ENCODE assay signal across 30 mouse cellular contexts in the genomic region with DNA sequence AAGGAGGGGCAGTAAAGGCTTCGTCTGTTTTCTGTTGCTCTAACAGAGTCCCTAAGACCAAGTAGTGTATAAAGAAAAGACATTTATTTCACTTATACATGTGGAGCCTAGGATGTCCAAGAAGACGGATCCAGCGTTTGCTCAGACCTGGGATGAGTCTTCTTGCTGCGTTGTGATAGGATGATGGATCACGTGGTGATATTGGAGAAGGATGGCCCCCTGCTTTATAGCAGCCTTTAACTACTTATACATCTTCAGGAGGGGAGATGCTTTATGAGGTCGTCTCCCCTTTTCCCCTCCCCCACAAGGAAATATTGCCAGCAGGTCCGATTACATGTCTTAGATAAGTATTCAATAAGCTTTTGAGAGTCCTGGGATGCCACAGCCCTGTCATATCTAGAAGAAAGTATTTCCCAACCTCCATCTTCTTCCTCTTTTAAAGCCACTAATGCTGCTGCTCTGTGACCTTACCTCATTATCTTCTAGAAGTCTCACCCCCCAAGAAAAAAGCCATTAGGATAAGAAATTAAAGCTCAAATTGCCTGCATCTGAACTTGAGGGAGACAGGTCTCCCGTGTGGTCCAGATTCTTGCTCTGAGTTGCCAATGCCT. TPM values are rescaled to one million over a fixed set of nuclear protein-coding genes. Genes with fewer than 3 reads are reported as not detected.
DNase-seq lines count a peak whose midpoint lies in the region; ATAC-seq and TF ChIP-seq lines count a peak whose summit lies in the region.
"Had no signal": no experiment of that assay in that cellular context is flagged by ENCODE, and none has a peak within 500 bp of the region (broad histone marks: within the 10 kb centered on the region; RNA-seq: fewer than 3 reads in every experiment).

No protein-coding gene starts in this region.

- DNase-seq in 416B (ENCODE audit: low read depth) (peak; percentile 25), MEL (ENCODE audit: low read depth, low spot score) (peak; percentile 65)
- no peak for DNase-seq in thymus, postnatal 4 days
- DNase-seq in right cerebral cortex, postnatal 36 days (ENCODE audit: low spot score in 2 of 2) = no peak
- no peak for DNase-seq in layer of hippocampus, adult 18-20 months (ENCODE audit: low spot score in 2 of 2)
- DNase-seq: adrenal gland, postnatal 10 days; adrenal gland, postnatal 36 days; cerebellum, adult 18-20 months; cerebellum, adult 9-11 months; cerebellum, postnatal 25 days; embryo, embryonic 11 days; gastrocnemius, postnatal 10 days; gastrocnemius, postnatal 36 days; heart, adult 2 months; heart, postnatal 14 days; heart, postnatal 4 days had no signal

- TF ChIP-seq POLR2A in MEL (IDR thresholded peaks at IDR 0.05; ENCODE audit: control insufficient read depth in 1 of 2, insufficient read depth in 1 of 2, low read depth in 1 of 2, low read length in 2 of 2, poor library complexity in 1 of 2) = no peak

- peak; percentile 77 to 78; a peak in 3 of 4 replicates for TF ChIP-seq EP300 in MEL (IDR thresholded peaks at IDR 0.05; ENCODE audit: low read depth in 1 of 2, low read length in 2 of 2)

- peaks cover 13 to 39% of the 10 kb centered on the region in 2 experiments for H3K4me1 ChIP-seq in MEL (ENCODE audit: control insufficient read depth in 1 of 2, insufficient read depth in 2 of 2, low read length in 2 of 2)
- H3K4me1 ChIP-seq: forebrain, embryonic 15.5 days; heart, embryonic 10.5 days had no signal

- peak overlapping the region; percentile 5 to 10; a peak in 2 of 4 replicates for H3K4me3 ChIP-seq in MEL (ENCODE audit: control insufficient read depth in 1 of 2, insufficient read depth in 1 of 2, low read depth in 2 of 2, low read length in 2 of 2)
- H3K4me3 ChIP-seq: embryonic facial prominence, embryonic 10.5 days; embryonic facial prominence, embryonic 13.5 days; erythroblast, embryonic 14.5 days; forebrain, embryonic 12.5 days; forebrain, embryonic 15.5 days; heart, adult 2 months; heart, embryonic 10.5 days; heart, embryonic 13.5 days had no signal

- H3K27ac ChIP-seq in MEL (ENCODE audit: control insufficient read depth, low read depth, low read length) = no peak overlapping the region
- H3K27ac ChIP-seq: embryonic facial prominence, embryonic 10.5 days; embryonic facial prominence, embryonic 13.5 days; forebrain, embryonic 12.5 days; forebrain, embryonic 15.5 days; heart, adult 2 months; heart, embryonic 10.5 days; heart, embryonic 13.5 days; hindbrain, embryonic 14.5 days; hindbrain, postnatal 0 days had no signal

- H3K36me3 ChIP-seq in MEL (ENCODE audit: control insufficient read depth in 1 of 2, insufficient read depth in 2 of 2, low read length in 2 of 2) = peaks cover 0 to 33% of the 10 kb centered on the region in 2 experiments; a peak in 2 of 4 replicates
- H3K36me3 ChIP-seq: embryonic facial prominence, embryonic 10.5 days; embryonic facial prominence, embryonic 13.5 days; forebrain, embryonic 12.5 days; forebrain, embryonic 15.5 days; heart, embryonic 10.5 days; heart, embryonic 13.5 days had no signal

- no peak for TF ChIP-seq RAD21 in MEL (IDR thresholded peaks at IDR 0.05; ENCODE audit: low read depth, low read length)

- H3K27me3 ChIP-seq in MEL (ENCODE audit: control insufficient read depth in 1 of 2, insufficient read depth in 2 of 2, low read length in 2 of 2) = no peaks in the 10 kb centered on the region
- H3K27me3 ChIP-seq: embryonic facial prominence, embryonic 13.5 days; forebrain, embryonic 12.5 days; forebrain, embryonic 15.5 days; heart, embryonic 13.5 days had no signal

- H3K9ac ChIP-seq in MEL (ENCODE audit: control insufficient read depth, low read depth, low read length, poor library complexity, severe bottlenecking) = no peak overlapping the region
- H3K9ac ChIP-seq: embryonic facial prominence, embryonic 13.5 days; forebrain, embryonic 12.5 days; forebrain, embryonic 15.5 days; heart, embryonic 13.5 days; hindbrain, embryonic 14.5 days had no signal

- no peaks in the 10 kb centered on the region for H3K79me2 ChIP-seq in MEL (ENCODE audit: control insufficient read depth, insufficient read depth, low read length, poor library complexity)

- peak; percentile 87 for ATAC-seq in megakaryocyte, adult 5-6 weeks (ENCODE audit: poor library complexity, severe bottlenecking)
- ATAC-seq: CD4-positive, CD25-positive, alpha-beta regulatory T cell, adult 4 months; forebrain, embryonic 15.5 days; hindbrain, postnatal 0 days; inflammation-experienced regulatory T-cells, adult 6 months; intestine, embryonic 16.5 days; Patski had no signal

- TF ChIP-seq CTCF in MEL (IDR thresholded peaks at IDR 0.05 in 2 of 3, conservative IDR thresholded peaks at IDR 0.05 in 1 of 3; ENCODE audit: control insufficient read depth in 1 of 3, insufficient read depth in 1 of 3, low read depth in 2 of 3, low read length in 3 of 3, poor library complexity in 1 of 3, severe bottlenecking in 1 of 3) = no peak

- no peaks in the 10 kb centered on the region for H3K9me3 ChIP-seq in MEL (replicated peaks; ENCODE audit: insufficient read depth, low read length)
- H3K9me3 ChIP-seq: embryonic facial prominence, embryonic 10.5 days; embryonic facial prominence, embryonic 13.5 days; forebrain, embryonic 12.5 days; forebrain, embryonic 15.5 days; heart, embryonic 10.5 days; heart, embryonic 13.5 days had no signal

TF ChIP-seq in MEL, 35 proteins besides CTCF, POLR2A, EP300 and RAD21 (continues in another document):
- peak; percentile 85 for TF ChIP-seq USF1 (IDR thresholded peaks at IDR 0.05; ENCODE audit: low read depth, low read length)
- peak; percentile 34 for TF ChIP-seq SIN3A (IDR thresholded peaks at IDR 0.05; ENCODE audit: low read length)
- no peak for TF ChIP-seq HCFC1 (IDR thresholded peaks at IDR 0.05; ENCODE audit: low read depth, low read length)
- TF ChIP-seq POLR2AphosphoS2 (IDR thresholded peaks at IDR 0.05; ENCODE audit: low read length) = no peak
- TF ChIP-seq POLR2AphosphoS5 (IDR thresholded peaks at IDR 0.05; ENCODE audit: borderline replicate concordance, low read depth, low read length) = no peak
- TF ChIP-seq MYB (IDR thresholded peaks at IDR 0.05; ENCODE audit: low read depth, low read length) = no peak
- TF ChIP-seq KAT2A (conservative IDR thresholded peaks at IDR 0.05; ENCODE audit: low read depth, low read length) = no peak
- TF ChIP-seq NRF1 (IDR thresholded peaks at IDR 0.05; ENCODE audit: insufficient read depth, low read depth, low read length, poor library complexity, severe bottlenecking) = no peak
- peak in 1 of 2 experiments; percentile 27; a peak in 1 of 4 replicates for TF ChIP-seq USF2 (IDR thresholded peaks at IDR 0.05; ENCODE audit: borderline replicate concordance in 1 of 2, insufficient read depth in 1 of 2, low read depth in 1 of 2, low read length in 2 of 2)
- TF ChIP-seq MEF2A (IDR thresholded peaks at IDR 0.05; ENCODE audit: extremely low read depth, insufficient replicate concordance, low read depth, low read length, poor library complexity, severe bottlenecking) = no peak
- TF ChIP-seq RCOR1 (IDR thresholded peaks at IDR 0.05; ENCODE audit: low read depth, low read length) = peak; percentile 83
- TF ChIP-seq MAX (IDR thresholded peaks at IDR 0.05; ENCODE audit: low read length) = 0 out of 2 replicates have a peak, but pooled peaks have one; percentile 54
- TF ChIP-seq MAZ (IDR thresholded peaks at IDR 0.05; ENCODE audit: low read depth, low read length) = peak; percentile 64; the same call in 1 of the 2 replicates
- no peak for TF ChIP-seq UBTF (IDR thresholded peaks at IDR 0.05; ENCODE audit: borderline replicate concordance, insufficient read depth, low read depth, low read length)
- TF ChIP-seq ZNF384 (IDR thresholded peaks at IDR 0.05; ENCODE audit: low read depth, low read length) = no peak
- TF ChIP-seq CHD2 (IDR thresholded peaks at IDR 0.05; ENCODE audit: low read length) = no peak
- TF ChIP-seq JUND (IDR thresholded peaks at IDR 0.05; ENCODE audit: low read depth, low read length) = no peak
- TF ChIP-seq ZMIZ1 (IDR thresholded peaks at IDR 0.05; ENCODE audit: low read depth, low read length) = no peak
- no peak for TF ChIP-seq CHD1 (IDR thresholded peaks at IDR 0.05; ENCODE audit: low read depth, low read length)
- TF ChIP-seq MYC (IDR thresholded peaks at IDR 0.05; ENCODE audit: low read depth, low read length) = no peak
- no peak for TF ChIP-seq NELFE (IDR thresholded peaks at IDR 0.05; ENCODE audit: low read depth, low read length)
- no peak for TF ChIP-seq MAFK (IDR thresholded peaks at IDR 0.05; ENCODE audit: borderline replicate concordance, low read depth, low read length)
- TF ChIP-seq ELF1 (IDR thresholded peaks at IDR 0.05; ENCODE audit: low read depth, low read length) = no peak
- TF ChIP-seq SMC3 (IDR thresholded peaks at IDR 0.05; ENCODE audit: low read depth, low read length) = no peak
- TF ChIP-seq MXI1 (IDR thresholded peaks at IDR 0.05; ENCODE audit: low read depth, low read length) = 0 out of 2 replicates have a peak, but pooled peaks have one; percentile 19
- TF ChIP-seq ZC3H11A (IDR thresholded peaks at IDR 0.05; ENCODE audit: low read depth, low read length) = no peak
- TF ChIP-seq GABPA (IDR thresholded peaks at IDR 0.05; ENCODE audit: low read depth, low read length) = no peak
- peak; percentile 69 for TF ChIP-seq GATA1 (IDR thresholded peaks at IDR 0.05; ENCODE audit: low read depth, low read length)
- TF ChIP-seq TAL1 (IDR thresholded peaks at IDR 0.05; ENCODE audit: low read length) = no peak
- peak; percentile 63 for TF ChIP-seq TCF12 (IDR thresholded peaks at IDR 0.05; ENCODE audit: low read depth, low read length)
- no peak for TF ChIP-seq TBP (IDR thresholded peaks at IDR 0.05; ENCODE audit: low read depth, low read length)
- TF ChIP-seq BHLHE40 (IDR thresholded peaks at IDR 0.05; ENCODE audit: borderline replicate concordance, low read depth, low read length) = no peak
- no peak for TF ChIP-seq ZKSCAN1 (IDR thresholded peaks at IDR 0.05; ENCODE audit: low read depth, low read length)

RNA-seq across cellular contexts. Expression of a gene that starts 18.2 kb away (rescaled TPM):
- 183 and 220 TPM in 2 replicates for total RNA-seq in MEL (2012; rRNA removed)
- 100 to 1,000 TPM; 296 to 591 TPM for polyA plus RNA-seq in MEL (2012; ENCODE audit: insufficient read depth in 1 of 2, insufficient read length in 2 of 2, low read depth in 1 of 2, low replicate concordance in 2 of 2, missing spikeins in 1 of 2)
- 369 and 375 TPM in 2 replicates for total RNA-seq in megakaryocyte, adult 5-6 weeks (2015)
- total RNA-seq in megakaryocyte, adult 5-6 weeks (2017) = 346 and 431 TPM in 2 replicates
- total RNA-seq in layer of hippocampus, adult 18-20 months (2021) = 100 to 1,000 TPM; 154 to 161 TPM

RNA-seq across cellular contexts. Expression of a gene that starts 51.3 kb away (rescaled TPM):
- 0.27 and 0.39 TPM in 2 replicates for total RNA-seq in MEL (2012; rRNA removed)
- 1 to 10 TPM in 1 of 2 experiments, not detected in 1; 3.4 TPM for polyA plus RNA-seq in MEL (2012; ENCODE audit: insufficient read depth in 1 of 2, insufficient read length in 2 of 2, low read depth in 1 of 2, low replicate concordance in 2 of 2, missing spikeins in 1 of 2)
- total RNA-seq in megakaryocyte, adult 5-6 weeks (2015) = 8.6 and 9.1 TPM in 2 replicates
- 0.84 and 1.2 TPM in 2 replicates for total RNA-seq in megakaryocyte, adult 5-6 weeks (2017)
- 10 to 100 TPM; 16.7 to 20.5 TPM for total RNA-seq in layer of hippocampus, adult 18-20 months (2021)

Comparison
In these comparisons a context has a peak if more than half of its experiments do, and no peak if none do; other contexts are left out.
1. DNase-seq: peak in 416B (single experiment) and MEL (single experiment); none in thymus, postnatal 4 days (single experiment), right cerebral cortex, postnatal 36 days (0 of 2) and layer of hippocampus, adult 18-20 months (0 of 2).